Mouse (Mus musculus): Measurements from ENCODE around the gene Olfr1012. TPM values are rescaled to one million over a fixed set of nuclear protein-coding genes. Genes with fewer than 3 reads are reported as not detected.
"Not testable (repeated sequence)": the region's sequence is repeated elsewhere in the genome, so short reads cannot be mapped to it uniquely, and the experiment has no call there.

The Olfr1012 gene
- polyA plus RNA-seq, 1 experiment from 2014 or later = not detected

DNA sequence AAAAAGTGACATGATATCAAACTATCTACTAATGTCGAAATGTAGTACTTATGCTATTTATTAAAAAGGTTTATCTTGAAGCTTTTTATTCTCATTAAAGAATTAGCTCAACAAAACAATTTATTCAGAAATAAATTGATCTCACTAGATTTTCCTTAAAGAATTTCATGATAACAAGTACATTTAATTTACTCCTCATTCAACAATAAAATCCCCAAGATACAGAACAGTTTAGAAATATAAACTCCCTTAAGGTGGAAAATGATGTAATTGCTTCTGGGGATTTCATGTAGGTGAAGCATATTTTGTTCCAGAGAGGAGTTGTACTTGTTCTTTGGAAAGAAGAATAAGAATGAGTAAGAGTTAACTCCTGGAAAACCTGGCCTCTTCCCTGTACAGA, 47.4 kb downstream of the Olfr1012 start, which contains the start of gene Olfr1009:
Gene Olfr1009 (plus strand): TSS at position 301 of the 400 bp plus-strand sequence.
- ATAC-seq (replicated peaks; ENCODE audit: low FRiP score) = no peak
- 85% methylated on average over 1 of the region's 1 CpGs for WGBS
- H3K9ac ChIP-seq (ENCODE audit: low read length) = no peak within 1 kb of the TSS
- no peaks in the 10 kb centered on the region for H3K4me1 ChIP-seq (replicated peaks; ENCODE audit: control insufficient read depth, insufficient read depth, low read length)
- H3K9me3 ChIP-seq (ENCODE audit: control insufficient read depth, low read length) = no peaks in the 10 kb centered on the region
- no peak within 1 kb of the TSS for H3K4me2 ChIP-seq (ENCODE audit: low read depth, low read length, severe bottlenecking)
- no peak for DNase-seq (ENCODE audit: low spot score)
- H3K36me3 ChIP-seq (ENCODE audit: control insufficient read depth, insufficient read depth, low read length) = no peaks in the 10 kb centered on the region
- no peaks in the 10 kb centered on the region for H3K27me3 ChIP-seq (ENCODE audit: control insufficient read depth, insufficient read depth, low read length)
- H3K27ac ChIP-seq (ENCODE audit: low read depth, low read length) = no peak within 1 kb of the TSS
- H3K4me3 ChIP-seq (ENCODE audit: low read depth, low read length) = no peak within 1 kb of the TSS

DNA sequence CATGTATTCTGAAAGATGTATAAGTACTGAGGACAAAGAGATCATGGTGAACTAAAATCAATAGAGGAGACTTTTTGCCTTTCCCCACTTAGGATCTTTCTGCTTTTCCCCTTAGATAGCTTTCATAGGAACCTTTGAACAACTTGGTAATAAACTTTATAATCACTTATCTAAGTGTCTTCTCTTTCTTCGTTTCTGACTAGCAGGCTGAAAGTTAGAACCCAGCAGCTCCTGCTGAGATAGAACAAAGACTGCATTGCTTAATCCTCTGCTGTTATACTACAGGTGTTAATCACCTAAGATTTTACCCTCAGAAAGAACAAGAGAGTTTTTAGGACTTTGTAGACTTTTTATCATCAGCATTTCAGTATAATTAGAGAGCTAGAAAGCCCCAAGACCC, 51.4 kb downstream of the Olfr1012 start:
- no peak overlapping the region for H3K27ac ChIP-seq (ENCODE audit: low read depth, low read length)
- no peak for ATAC-seq (replicated peaks; ENCODE audit: low FRiP score)

DNA sequence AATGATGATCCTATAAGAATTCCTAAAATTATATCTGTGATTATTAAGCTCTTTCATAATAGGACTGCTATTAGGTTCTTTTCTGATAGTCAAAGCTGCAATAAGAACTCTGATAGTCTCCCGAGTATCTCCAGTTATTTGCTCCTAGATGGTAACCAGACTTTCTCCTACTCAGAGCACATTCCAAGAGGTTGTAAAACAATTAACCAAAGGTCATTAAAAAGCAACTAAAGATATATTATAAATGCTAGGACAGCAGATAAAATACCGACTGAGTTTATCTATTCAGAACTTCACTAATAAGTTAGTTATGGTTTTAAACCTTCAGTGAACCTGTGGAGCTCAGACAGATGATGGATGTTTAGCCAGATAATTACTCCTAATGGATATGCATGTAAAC, 51.9 kb downstream of the Olfr1012 start:
- not testable (repeated sequence) for H3K4me3 ChIP-seq (ENCODE audit: low read depth, low read length); H3K9me3 ChIP-seq (ENCODE audit: control insufficient read depth, low read length); H3K4me2 ChIP-seq (ENCODE audit: low read depth, low read length, severe bottlenecking); H3K27me3 ChIP-seq (ENCODE audit: control insufficient read depth, insufficient read depth, low read length); H3K4me1 ChIP-seq (replicated peaks; ENCODE audit: control insufficient read depth, insufficient read depth, low read length); H3K27ac ChIP-seq (ENCODE audit: low read depth, low read length); H3K36me3 ChIP-seq (ENCODE audit: control insufficient read depth, insufficient read depth, low read length); ATAC-seq (replicated peaks; ENCODE audit: low FRiP score); DNase-seq (ENCODE audit: low spot score); H3K9ac ChIP-seq (ENCODE audit: low read length)
- 80% methylated on average over 2 of the region's 2 CpGs for WGBS

More for the DNA sequence above, 51.4 kb downstream of the Olfr1012 start:
- no peak overlapping the region for H3K4me2 ChIP-seq (ENCODE audit: low read depth, low read length, severe bottlenecking)
- no peak for DNase-seq (ENCODE audit: low spot score)
- H3K36me3 ChIP-seq (ENCODE audit: control insufficient read depth, insufficient read depth, low read length) = no peaks in the 10 kb centered on the region
- H3K4me3 ChIP-seq (ENCODE audit: low read depth, low read length) = no peak overlapping the region
- WGBS = 31% methylated on average over 1 of the region's 1 CpGs
- H3K4me1 ChIP-seq (replicated peaks; ENCODE audit: control insufficient read depth, insufficient read depth, low read length) = no peaks in the 10 kb centered on the region
- no peak overlapping the region for H3K9ac ChIP-seq (ENCODE audit: low read length)
- no peaks in the 10 kb centered on the region for H3K9me3 ChIP-seq (ENCODE audit: control insufficient read depth, low read length)
- H3K27me3 ChIP-seq (ENCODE audit: control insufficient read depth, insufficient read depth, low read length) = no peaks in the 10 kb centered on the region

Other genes with a start within 250 kb of the Olfr1012 start
- 0.13 TPM in 1 of 2 replicates, not detected in the other for gene 4833423E24Rik, start 243.7 kb downstream of the Olfr1012 start, polyA plus RNA-seq (2014; fragmentation: Nextera tagmentation; extraction: Ambion mirVana)
- not detected in 2 replicates for gene Olfr996, start 183.6 kb downstream of the Olfr1012 start, polyA plus RNA-seq (2014; fragmentation: Nextera tagmentation; extraction: Ambion mirVana)
- not detected in 2 replicates for gene Olfr998, start 173.8 kb downstream of the Olfr1012 start, polyA plus RNA-seq (2014; fragmentation: Nextera tagmentation; extraction: Ambion mirVana)
- gene Olfr1000, start 150.9 kb downstream of the Olfr1012 start, polyA plus RNA-seq (2014; fragmentation: Nextera tagmentation; extraction: Ambion mirVana) = not detected in 2 replicates
- not detected in 2 replicates for gene Olfr1002, start 112.1 kb downstream of the Olfr1012 start, polyA plus RNA-seq (2014; fragmentation: Nextera tagmentation; extraction: Ambion mirVana)
- gene Olfr154, start 98.3 kb downstream of the Olfr1012 start, polyA plus RNA-seq (2014; fragmentation: Nextera tagmentation; extraction: Ambion mirVana) = not detected in 2 replicates
- gene Olfr1006, start 84.0 kb downstream of the Olfr1012 start, polyA plus RNA-seq (2014; fragmentation: Nextera tagmentation; extraction: Ambion mirVana) = not detected in 2 replicates
- gene Olfr1008, start 73.3 kb downstream of the Olfr1012 start, polyA plus RNA-seq (2014; fragmentation: Nextera tagmentation; extraction: Ambion mirVana) = not detected in 2 replicates
- not detected in 2 replicates for gene Olfr1009, start 47.3 kb downstream of the Olfr1012 start, polyA plus RNA-seq (2014; fragmentation: Nextera tagmentation; extraction: Ambion mirVana)
- not detected in 2 replicates for gene Olfr1013, start 4.3 kb upstream of the Olfr1012 start, polyA plus RNA-seq (2014; fragmentation: Nextera tagmentation; extraction: Ambion mirVana)
- gene Olfr1014, start 9.9 kb upstream of the Olfr1012 start, polyA plus RNA-seq (2014; fragmentation: Nextera tagmentation; extraction: Ambion mirVana) = not detected in 2 replicates
- gene Olfr1015, start 19.3 kb upstream of the Olfr1012 start, polyA plus RNA-seq (2014; fragmentation: Nextera tagmentation; extraction: Ambion mirVana) = not detected in 2 replicates
- not detected in 2 replicates for gene Olfr1016, start 39.8 kb upstream of the Olfr1012 start, polyA plus RNA-seq (2014; fragmentation: Nextera tagmentation; extraction: Ambion mirVana)
- gene Olfr1018, start 55.7 kb upstream of the Olfr1012 start, polyA plus RNA-seq (2014; fragmentation: Nextera tagmentation; extraction: Ambion mirVana) = not detected in 2 replicates
- gene Olfr1019, start 82.7 kb upstream of the Olfr1012 start, polyA plus RNA-seq (2014; fragmentation: Nextera tagmentation; extraction: Ambion mirVana) = not detected in 2 replicates
- not detected in 2 replicates for gene Olfr1020, start 84.3 kb upstream of the Olfr1012 start, polyA plus RNA-seq (2014; fragmentation: Nextera tagmentation; extraction: Ambion mirVana)
- not detected in 2 replicates for gene Olfr1022, start 105.8 kb upstream of the Olfr1012 start, polyA plus RNA-seq (2014; fragmentation: Nextera tagmentation; extraction: Ambion mirVana)
- gene Olfr1023, start 122.9 kb upstream of the Olfr1012 start, polyA plus RNA-seq (2014; fragmentation: Nextera tagmentation; extraction: Ambion mirVana) = not detected in 2 replicates
- gene Olfr1024, start 142.3 kb upstream of the Olfr1012 start, polyA plus RNA-seq (2014; fragmentation: Nextera tagmentation; extraction: Ambion mirVana) = not detected in 2 replicates
- gene Olfr1025-ps1, start 152.4 kb upstream of the Olfr1012 start, polyA plus RNA-seq (2014; fragmentation: Nextera tagmentation; extraction: Ambion mirVana) = not detected in 2 replicates
- gene Olfr1026, start 158.8 kb upstream of the Olfr1012 start, polyA plus RNA-seq (2014; fragmentation: Nextera tagmentation; extraction: Ambion mirVana) = not detected in 2 replicates
- gene Olfr1028, start 187.7 kb upstream of the Olfr1012 start, polyA plus RNA-seq (2014; fragmentation: Nextera tagmentation; extraction: Ambion mirVana) = not detected in 2 replicates
- not detected in 2 replicates for gene Olfr1029, start 211.1 kb upstream of the Olfr1012 start, polyA plus RNA-seq (2014; fragmentation: Nextera tagmentation; extraction: Ambion mirVana)
- not detected in 2 replicates for gene Olfr1030, start 216.5 kb upstream of the Olfr1012 start, polyA plus RNA-seq (2014; fragmentation: Nextera tagmentation; extraction: Ambion mirVana)
- not detected in 2 replicates for gene Olfr1031, start 227.5 kb upstream of the Olfr1012 start, polyA plus RNA-seq (2014; fragmentation: Nextera tagmentation; extraction: Ambion mirVana)
- gene Olfr1032, start 242.8 kb upstream of the Olfr1012 start, polyA plus RNA-seq (2014; fragmentation: Nextera tagmentation; extraction: Ambion mirVana) = not detected in 2 replicates

Measured in forebrain, embryonic 11.5 days (tissue).